Mouse (Mus musculus) embryonic facial prominence, embryonic 15.5 days (tissue): Measurements from ENCODE around the gene Rabep1. TPM values are rescaled to one million over a fixed set of nuclear protein-coding genes. Genes with fewer than 3 reads are reported as not detected.
"Not testable (repeated sequence)": the region's sequence is repeated elsewhere in the genome, so short reads cannot be mapped to it uniquely, and the experiment has no call there.

Experiments
- ATAC-seq: fragments of 200-750 bp; cut with Nextera tagmentation; 2 replicates; pipeline ENCODE4 v1.8.0; 2017; ENCODE audit warnings: low read depth, moderate TSS enrichment; ENCODE audit not compliant: insufficient number of reproducible peaks, low FRiP score, low TSS enrichment
- H3K27ac ChIP-seq: fragments of 300-500 bp; sonication (generic); replicated peaks from 2 replicates; pipeline ENCODE4 v1.5.1; 2015; ENCODE audit warnings: mild to moderate bottlenecking, inconsistent platforms
- H3K27me3 ChIP-seq: fragments of 300-500 bp; sonication (generic); 2 replicates; pipeline ENCODE4 v1.6.1; 2015; ENCODE audit warnings: inconsistent platforms
- H3K36me3 ChIP-seq: fragments of 300-500 bp; sonication (generic); 2 replicates; pipeline ENCODE4 v1.6.1; 2015; ENCODE audit warnings: mild to moderate bottlenecking, inconsistent platforms
- H3K4me1 ChIP-seq: fragments of 300-500 bp; sonication (generic); 2 replicates; pipeline ENCODE4 v1.6.1; 2015; ENCODE audit warnings: inconsistent platforms
- H3K4me2 ChIP-seq: fragments of 300-500 bp; sonication (generic); replicated peaks from 2 replicates; pipeline ENCODE4 v1.6.1; 2015; ENCODE audit warnings: mild to moderate bottlenecking, inconsistent platforms
- H3K4me3 ChIP-seq: fragments of 300-500 bp; sonication (generic); replicated peaks from 2 replicates; pipeline ENCODE4 v1.5.1; 2015; ENCODE audit warnings: mild to moderate bottlenecking, inconsistent platforms
- H3K9ac ChIP-seq: fragments of 300-500 bp; sonication (generic); 2 replicates; pipeline ENCODE4 v1.6.1; 2015; ENCODE audit warnings: inconsistent platforms
- H3K9me3 ChIP-seq: fragments of 300-500 bp; sonication (generic); replicated peaks from 2 replicates; pipeline ENCODE4 v1.6.1; 2016; ENCODE audit warnings: inconsistent platforms
- WGBS: fragments of 180-500 bp; shearing (Covaris S2); methylation state at CpG from one replicate; pipeline ENCODE4 v1.1.7; 2015; 5-methylcytosine and 5-hydroxymethylcytosine counted together
- polyA plus RNA-seq: library from polyadenylated mRNA; unstranded; fragments of >200 nt; fragmentation: Nextera tagmentation; extraction: Ambion mirVana; gene quantifications from 2 replicates; pipeline ENCODE4 v1.2.1, GENCODE M21; 2015

The Rabep1 gene
- polyA plus RNA-seq, 1 experiment from 2014 or later, result 34.7 TPM

DNA sequence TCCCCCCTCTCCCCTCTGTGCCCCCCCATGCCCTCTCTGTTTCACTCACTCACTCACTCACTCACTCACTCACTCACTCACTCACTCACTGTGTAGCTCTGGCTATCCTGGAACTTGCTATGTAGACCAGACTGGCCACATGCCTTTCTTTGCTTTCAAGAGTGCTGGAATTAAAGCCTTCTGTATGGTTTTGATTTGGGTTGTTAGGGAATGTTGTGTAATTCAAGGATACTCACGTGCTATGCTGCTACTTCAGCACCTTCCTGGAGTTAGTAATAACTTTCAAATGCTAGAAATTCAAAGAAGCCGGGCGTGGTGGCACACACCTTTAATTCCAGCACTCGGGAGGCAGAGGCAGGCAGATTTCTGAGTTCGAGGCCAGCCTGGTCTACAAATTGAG, 53.6 kb downstream of the Rabep1 start:
- 85% methylated on average over 5 of the region's 5 CpGs for WGBS
- H3K4me2 ChIP-seq, H3K27me3 ChIP-seq, H3K9me3 ChIP-seq, H3K4me3 ChIP-seq, H3K27ac ChIP-seq, ATAC-seq, H3K9ac ChIP-seq, H3K4me1 ChIP-seq: not testable (repeated sequence)
- H3K36me3 ChIP-seq, result peaks cover 28% of the 10 kb centered on the region

DNA sequence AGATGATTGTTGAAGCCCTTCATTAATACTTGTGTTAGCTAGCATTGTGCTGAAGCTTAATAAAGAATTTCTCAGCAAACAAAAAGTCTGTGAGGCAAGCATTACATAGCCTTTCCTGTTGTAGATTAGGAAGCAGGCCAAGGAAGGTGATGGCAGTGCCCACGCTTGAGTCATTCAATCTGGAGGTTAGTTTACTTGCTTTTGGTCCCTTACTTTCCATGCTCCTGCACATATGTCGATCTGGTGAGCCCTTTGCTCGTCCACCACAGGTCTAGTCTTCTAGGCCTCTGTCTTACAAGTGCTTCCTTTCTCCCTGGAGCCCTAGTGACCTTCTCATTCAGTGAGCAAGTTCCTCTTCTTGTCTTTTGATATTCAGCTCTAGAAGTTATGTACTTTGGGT, 62.1 kb downstream of the Rabep1 start:
- 93% methylated on average over 3 of the region's 3 CpGs for WGBS
- ATAC-seq, result no peak
- H3K27me3 ChIP-seq, result no peaks in the 10 kb centered on the region
- no peaks in the 10 kb centered on the region for H3K9me3 ChIP-seq
- H3K36me3 ChIP-seq, result peaks cover 38% of the 10 kb centered on the region
- H3K4me2 ChIP-seq, result no peak overlapping the region
- H3K27ac ChIP-seq, result no peak overlapping the region
- H3K4me1 ChIP-seq, result no peaks in the 10 kb centered on the region
- no peak overlapping the region for H3K9ac ChIP-seq
- no peak overlapping the region for H3K4me3 ChIP-seq

DNA sequence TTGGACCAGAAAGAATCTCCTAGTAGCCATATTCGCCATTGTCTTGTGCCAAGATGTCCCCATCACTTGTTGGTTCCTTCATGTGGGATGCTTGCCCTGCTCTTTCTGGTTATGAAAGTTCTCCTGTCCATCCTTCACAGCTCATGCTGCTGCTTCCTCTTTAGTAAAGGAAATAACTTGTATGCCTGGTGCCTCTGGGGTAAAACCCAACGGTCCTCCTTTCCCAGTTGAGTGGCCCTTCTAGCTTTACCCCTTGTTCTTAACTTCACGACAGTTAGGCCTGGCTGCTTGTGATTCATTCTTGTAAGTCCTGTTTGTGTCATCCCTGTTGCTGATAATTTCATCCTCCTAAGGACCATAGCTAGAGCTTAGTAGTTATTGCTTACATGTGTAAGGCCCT, 66.7 kb downstream of the Rabep1 start:
- Histone ChIP-seq H3K4me1 (no peaks in the 10 kb centered on the region), H3K9me3 (no peaks in the 10 kb centered on the region), H3K4me3 (no peak overlapping the region), H3K9ac (no peak overlapping the region), H3K27ac (no peak overlapping the region), H3K4me2 (no peak overlapping the region), H3K36me3 (peaks cover 29% of the 10 kb centered on the region), H3K27me3 (no peaks in the 10 kb centered on the region)
- ATAC-seq, result no peak
- 93% methylated on average over 3 of the region's 3 CpGs for WGBS

DNA sequence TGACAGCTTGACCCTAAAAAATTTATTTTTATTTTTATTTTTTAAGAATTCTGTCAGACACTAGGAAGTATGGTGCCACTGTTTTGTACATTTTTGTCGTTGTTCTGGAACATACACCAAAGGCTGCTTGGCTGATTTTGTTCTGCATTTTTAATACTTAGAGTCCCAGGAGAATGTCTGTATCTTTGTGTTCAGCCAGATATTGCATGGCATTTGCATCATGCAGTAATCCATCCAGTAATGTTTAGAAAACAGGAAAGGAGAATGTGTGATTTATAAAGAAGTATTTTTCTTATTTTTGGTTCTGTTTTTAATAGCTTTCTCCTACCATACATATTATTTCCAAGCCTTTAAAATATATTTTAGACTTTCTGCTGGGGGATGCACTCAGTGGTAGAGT, 67.3 kb downstream of the Rabep1 start:
- Histone ChIP-seq H3K9me3 (no peaks in the 10 kb centered on the region), H3K36me3 (peaks cover 29% of the 10 kb centered on the region), H3K27me3 (no peaks in the 10 kb centered on the region), H3K4me3 (no peak overlapping the region), H3K9ac (no peak overlapping the region), H3K4me1 (no peaks in the 10 kb centered on the region), H3K4me2 (no peak overlapping the region), H3K27ac (no peak overlapping the region)
- 88% methylated on average over 1 of the region's 1 CpGs for WGBS
- ATAC-seq, result no peak

DNA sequence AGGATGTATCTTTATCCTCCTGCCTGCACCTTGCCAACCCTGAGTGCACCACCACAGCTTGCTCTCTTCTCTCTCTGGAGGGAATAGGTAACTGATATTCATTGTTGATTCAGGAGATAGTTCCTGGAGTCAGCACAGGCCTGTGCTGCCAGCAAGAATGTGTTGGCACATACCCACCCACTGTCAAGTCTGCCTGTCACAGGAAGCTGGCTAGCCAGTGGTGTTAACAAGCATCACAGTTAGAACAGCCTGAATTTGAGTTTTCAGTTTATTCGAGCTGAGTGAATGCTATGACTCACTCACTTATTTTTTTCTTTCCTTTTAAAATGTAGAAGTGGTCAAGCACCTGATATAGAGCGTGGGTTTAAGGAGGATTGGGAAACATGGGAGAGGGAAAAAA, 73.3 kb downstream of the Rabep1 start:
- Histone ChIP-seq H3K4me3 (no peak overlapping the region), H3K4me1 (no peaks in the 10 kb centered on the region), H3K27ac (no peak overlapping the region), H3K27me3 (no peaks in the 10 kb centered on the region), H3K4me2 (no peak overlapping the region), H3K36me3 (peaks cover 35% of the 10 kb centered on the region), H3K9ac (no peak overlapping the region), H3K9me3 (no peaks in the 10 kb centered on the region)
- 87% methylated on average over 2 of the region's 2 CpGs for whole genome bisulfite sequencing
- ATAC-seq, result no peak

DNA sequence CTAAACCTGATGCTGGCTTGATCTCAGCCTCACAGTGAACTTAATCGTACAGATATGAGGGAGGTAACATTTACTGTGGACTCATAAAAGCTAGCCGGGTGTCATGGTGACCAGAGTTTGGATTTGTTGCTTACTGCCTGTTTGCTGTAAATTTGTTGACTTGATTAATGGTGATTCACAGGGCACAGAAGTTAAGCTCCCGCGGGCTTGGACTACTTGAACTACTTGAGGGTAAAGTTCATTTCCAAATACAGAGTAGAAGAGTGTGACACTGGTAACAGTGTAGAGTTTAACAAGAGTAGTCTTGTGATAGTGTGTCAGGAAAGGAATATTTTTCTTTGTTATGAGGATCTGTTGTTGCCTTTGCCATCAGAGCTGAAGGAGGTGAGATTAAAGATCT, 74.9 kb downstream of the Rabep1 start:
- no peak overlapping the region for H3K27ac ChIP-seq
- H3K4me3 ChIP-seq, result no peak overlapping the region

DNA sequence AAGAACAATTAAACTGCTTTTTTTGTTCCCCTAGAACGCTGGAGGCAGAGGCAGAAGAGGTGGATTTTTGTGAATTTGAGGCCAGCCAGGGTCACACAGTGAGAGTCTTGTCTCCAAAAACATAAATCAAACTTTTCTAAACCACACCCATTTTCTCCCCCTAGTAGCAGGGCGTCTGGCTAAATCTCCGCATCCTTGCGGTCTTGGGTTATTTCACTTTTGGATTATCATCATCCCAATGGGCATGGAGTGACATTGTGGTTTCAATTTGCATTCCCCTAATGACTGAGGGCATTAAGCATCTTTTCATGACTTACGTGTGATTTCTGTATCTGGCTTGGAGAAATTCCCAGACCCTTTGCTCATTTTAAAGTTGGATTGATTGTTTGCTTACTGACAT, 86.9 kb downstream of the Rabep1 start:
- H3K4me1 ChIP-seq, result no peaks in the 10 kb centered on the region
- H3K9me3 ChIP-seq, result no peaks in the 10 kb centered on the region
- H3K4me2 ChIP-seq, result no peak overlapping the region
- H3K36me3 ChIP-seq, result peaks cover 50% of the 10 kb centered on the region
- WGBS, result 74% methylated on average over 5 of the region's 5 CpGs
- H3K27me3 ChIP-seq, result no peaks in the 10 kb centered on the region
- H3K27ac ChIP-seq, result no peak overlapping the region
- H3K9ac ChIP-seq, result no peak overlapping the region
- H3K4me3 ChIP-seq, result no peak overlapping the region
- no peak for ATAC-seq

More for the DNA sequence above, 74.9 kb downstream of the Rabep1 start:
- Histone ChIP-seq H3K36me3 (peaks cover 45% of the 10 kb centered on the region), H3K4me2 (no peak overlapping the region), H3K27me3 (no peaks in the 10 kb centered on the region), H3K9ac (no peak overlapping the region), H3K4me1 (no peaks in the 10 kb centered on the region), H3K9me3 (no peaks in the 10 kb centered on the region)
- ATAC-seq, result no peak
- 94% methylated on average over 4 of the region's 4 CpGs for WGBS

DNA sequence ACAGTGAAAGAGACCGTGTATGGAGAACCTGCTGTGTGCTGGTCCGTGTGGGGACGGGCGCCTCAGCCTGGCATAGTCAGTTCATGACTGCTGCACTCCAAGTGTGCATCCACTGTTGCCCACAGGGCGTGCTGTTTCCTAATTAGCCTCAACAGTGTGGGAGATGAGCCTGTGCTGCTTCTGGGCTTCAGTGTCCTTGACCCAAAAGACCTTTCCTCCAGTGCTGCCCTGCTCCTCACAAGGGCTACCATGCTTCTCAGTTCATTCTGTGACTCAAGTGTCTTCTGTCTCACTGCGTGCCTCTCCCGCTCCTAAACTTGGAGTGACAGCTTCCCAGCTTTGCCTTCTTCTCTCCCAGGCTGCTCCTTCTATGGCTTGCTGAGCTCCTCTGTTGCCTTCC, 90.7 kb downstream of the Rabep1 start:
- 90% methylated on average over 7 of the region's 7 CpGs for WGBS
- H3K27ac ChIP-seq, result no peak overlapping the region
- no peak for ATAC-seq
- no peaks in the 10 kb centered on the region for H3K27me3 ChIP-seq
- no peaks in the 10 kb centered on the region for H3K9me3 ChIP-seq
- no peak overlapping the region for H3K4me3 ChIP-seq
- H3K4me1 ChIP-seq, result no peaks in the 10 kb centered on the region
- no peak overlapping the region for H3K4me2 ChIP-seq
- H3K9ac ChIP-seq, result no peak overlapping the region
- H3K36me3 ChIP-seq, result peaks cover 66% of the 10 kb centered on the region

DNA sequence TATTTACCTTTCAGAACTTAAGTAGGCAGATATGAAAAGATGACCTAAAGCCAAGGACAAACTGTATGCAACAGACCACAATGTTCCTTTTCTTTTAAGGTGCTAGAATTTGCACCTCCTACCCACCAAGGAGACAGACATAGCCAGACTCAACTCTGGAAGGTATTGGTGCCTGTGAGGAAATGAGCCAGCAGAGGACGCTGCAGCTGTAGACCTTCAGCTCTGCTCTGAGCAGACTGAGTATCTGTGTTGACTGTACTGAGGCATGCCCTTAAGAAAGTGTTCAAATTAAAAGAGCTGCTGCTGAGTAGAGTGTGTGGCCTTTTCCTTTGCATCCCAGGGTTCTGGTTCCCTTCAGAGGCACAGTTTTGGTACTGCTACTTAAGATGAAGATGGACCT, 98.0 kb downstream of the Rabep1 start:
- WGBS, result 82% methylated on average over 1 of the region's 1 CpGs
- H3K27ac ChIP-seq, result no peak overlapping the region
- H3K9ac ChIP-seq, result no peak overlapping the region
- no peak overlapping the region for H3K4me3 ChIP-seq
- no peaks in the 10 kb centered on the region for H3K27me3 ChIP-seq
- H3K4me1 ChIP-seq, result no peaks in the 10 kb centered on the region
- H3K36me3 ChIP-seq, result peaks cover 87% of the 10 kb centered on the region
- no peak overlapping the region for H3K4me2 ChIP-seq
- H3K9me3 ChIP-seq, result no peaks in the 10 kb centered on the region
- ATAC-seq, result no peak

DNA sequence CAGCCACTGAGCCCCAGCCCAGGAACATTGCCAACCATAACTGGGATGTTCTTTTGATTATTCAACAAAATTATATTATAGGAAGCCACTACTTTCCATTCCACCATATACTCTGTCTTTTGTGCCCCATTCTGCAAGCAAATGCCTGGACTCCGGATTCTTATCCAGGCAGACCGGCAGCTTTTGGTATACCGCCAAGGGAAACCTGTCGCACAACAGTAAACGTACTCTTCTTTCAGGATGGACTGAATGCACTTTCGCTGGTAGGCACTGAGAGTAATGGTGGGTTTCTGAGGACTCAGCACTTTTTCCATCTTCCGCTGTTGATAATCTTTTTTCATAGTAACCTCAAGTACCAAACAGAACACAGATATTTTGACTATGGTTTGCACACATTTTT, 99.1 kb downstream of the Rabep1 start:
- Histone ChIP-seq H3K4me2 (no peak overlapping the region), H3K36me3 (peaks cover 88% of the 10 kb centered on the region), H3K27ac (no peak overlapping the region), H3K9me3 (no peaks in the 10 kb centered on the region), H3K4me3 (no peak overlapping the region), H3K9ac (no peak overlapping the region), H3K27me3 (no peaks in the 10 kb centered on the region), H3K4me1 (no peaks in the 10 kb centered on the region)
- no peak for ATAC-seq
- 90% methylated on average over 7 of the region's 7 CpGs for WGBS

DNA sequence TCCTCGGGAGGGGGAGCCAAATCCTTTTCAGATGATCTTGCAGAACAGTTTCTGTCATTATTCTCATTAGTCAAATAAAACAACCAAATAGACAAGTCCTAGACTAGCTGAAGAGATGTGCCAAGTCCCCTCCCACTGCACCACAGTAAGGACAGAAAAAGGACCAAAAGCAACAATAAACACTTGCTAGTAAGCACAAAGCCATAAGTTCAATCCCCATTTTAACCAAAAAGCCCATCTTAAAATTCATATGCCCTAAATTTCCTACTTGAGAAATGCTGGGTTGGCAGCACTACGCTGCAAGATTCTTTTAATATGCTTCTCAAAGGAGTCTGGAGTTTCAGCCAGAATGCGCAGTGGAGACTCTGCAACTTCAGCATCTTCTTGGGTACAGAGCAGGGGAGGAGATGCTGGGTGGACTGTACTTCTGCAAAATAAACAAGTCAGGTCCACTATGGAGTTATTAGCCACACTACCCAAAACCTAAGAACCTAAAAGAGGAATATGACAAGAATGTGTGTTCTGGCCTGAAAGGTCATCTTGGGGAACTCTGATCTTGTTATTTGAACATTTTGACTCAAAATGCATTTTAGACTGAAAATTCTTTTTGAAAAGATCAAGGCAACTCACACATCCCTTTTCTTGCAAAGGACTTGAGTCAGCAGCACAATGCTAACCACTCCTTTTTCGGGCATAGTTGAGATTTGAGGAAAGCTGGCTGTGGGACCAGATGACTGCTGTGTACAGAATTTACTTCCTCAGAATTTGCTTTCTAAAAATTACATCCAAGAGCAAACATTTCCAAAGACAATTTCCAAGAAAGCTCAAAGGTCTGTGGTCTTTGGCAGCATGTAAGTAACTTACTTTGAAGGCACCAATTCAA, 100.6 kb downstream of the Rabep1 start:
- H3K4me2 ChIP-seq, result no peak overlapping the region
- no peaks in the 10 kb centered on the region for H3K4me1 ChIP-seq
- no peaks in the 10 kb centered on the region for H3K27me3 ChIP-seq
- H3K9me3 ChIP-seq, result no peaks in the 10 kb centered on the region
- no peak overlapping the region for H3K9ac ChIP-seq
- no peak for ATAC-seq
- H3K36me3 ChIP-seq, result peaks cover 88% of the 10 kb centered on the region
- WGBS, result 90% methylated on average over 4 of the region's 4 CpGs
- no peak overlapping the region for H3K27ac ChIP-seq
- no peak overlapping the region for H3K4me3 ChIP-seq

DNA sequence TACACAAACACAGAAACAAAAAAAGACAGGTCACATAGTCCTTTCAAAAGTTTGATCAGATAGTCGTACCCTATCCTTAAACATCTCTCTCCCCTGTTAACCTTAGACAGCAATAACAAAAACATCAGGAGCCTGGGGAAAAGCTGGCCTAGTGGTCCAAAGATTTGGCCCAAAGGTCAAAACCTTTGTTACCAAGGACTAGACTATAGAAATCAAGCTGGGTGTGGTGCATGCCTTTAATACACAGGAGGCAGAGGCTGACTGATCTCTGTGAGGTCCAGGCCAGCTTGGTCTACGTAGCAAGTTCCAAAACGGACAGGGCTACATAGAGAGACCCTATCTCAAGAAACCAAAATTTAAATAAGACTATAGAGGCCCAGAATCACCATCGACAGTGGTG, 110.1 kb downstream of the Rabep1 start:
- H3K36me3 ChIP-seq, result peaks cover 91% of the 10 kb centered on the region
- H3K4me2 ChIP-seq, result no peak overlapping the region
- H3K9ac ChIP-seq, result no peak overlapping the region
- H3K4me3 ChIP-seq, result no peak overlapping the region
- H3K27me3 ChIP-seq, result no peaks in the 10 kb centered on the region
- H3K4me1 ChIP-seq, result no peaks in the 10 kb centered on the region
- 92% methylated on average over 4 of the region's 4 CpGs for WGBS
- ATAC-seq, result no peak
- H3K9me3 ChIP-seq, result no peaks in the 10 kb centered on the region
- no peak overlapping the region for H3K27ac ChIP-seq
